Mouse (Mus musculus) gastrocnemius, postnatal 4 days (tissue): ENCODE measurements around the gene Hmbs. TPM values are rescaled to one million over a fixed set of nuclear protein-coding genes. Genes with fewer than 3 reads are reported as not detected.
"Not testable (repeated sequence)": the region's sequence is repeated elsewhere in the genome, so short reads cannot be mapped to it uniquely, and the experiment has no call there.

Experiments
- DNase-seq, 2 experiments: peaks; one replicate each; pipeline ENCODE4 v3.0.0; 2021 to 2022; ENCODE audit warnings: low spot score in 2 of 2, mixed read lengths in 2 of 2
- total RNA-seq, 2 experiments: library from RNA; stranded (reverse); gene quantifications; 2 replicates each; pipeline ENCODE4 v1.2.3; 2021

Hmbs gene
- total RNA-seq, 2 experiments from 2014 or later = 33.7 to 34.0 TPM

- not testable (repeated sequence) for DNase-seq
These were observed 18.8 kb downstream of the Hmbs start for GRCm38 (mm10) chr9:44325032-44325767.

DNA sequence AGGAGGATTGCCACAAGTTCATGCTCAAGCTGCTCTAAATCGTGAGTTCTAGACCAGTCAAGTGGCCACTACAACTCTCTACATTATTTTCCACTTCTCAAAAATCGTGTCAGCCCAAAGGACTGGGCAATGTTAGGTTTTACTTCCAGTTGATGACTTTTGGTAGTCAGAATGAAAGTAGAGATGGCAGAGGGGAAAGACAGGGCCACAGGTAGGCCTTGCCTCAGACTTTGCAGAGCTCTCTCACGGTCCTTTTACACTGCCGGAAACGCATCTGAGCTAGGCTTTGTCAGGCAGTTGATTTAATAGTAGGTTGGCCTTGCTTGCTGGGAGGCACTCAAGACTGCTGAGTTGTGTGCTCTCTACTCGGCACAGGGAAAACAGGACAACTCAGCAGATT, 19.9 kb downstream of the Hmbs start:
- DNase-seq = no peak

DNA sequence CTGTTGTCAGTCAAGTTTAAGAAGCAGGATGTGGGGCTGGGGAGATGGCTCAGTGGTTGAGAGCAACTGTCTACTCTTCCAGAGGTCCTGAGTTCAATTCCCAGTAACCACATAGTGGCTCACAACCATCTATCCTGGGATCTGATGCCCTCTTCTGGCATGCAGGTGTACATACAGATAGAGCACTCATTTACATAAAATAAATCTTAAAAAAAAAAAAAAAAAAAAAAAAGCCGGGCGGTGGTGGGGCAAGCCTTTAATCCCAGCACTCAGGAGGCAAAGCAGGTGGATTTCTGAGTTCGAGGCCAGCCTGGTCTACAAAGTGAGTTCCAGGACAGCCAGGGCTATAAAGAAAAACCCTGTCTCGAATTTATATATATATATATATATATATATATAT, 20.4 kb downstream of the Hmbs start:
- not testable (repeated sequence) for DNase-seq

DNA sequence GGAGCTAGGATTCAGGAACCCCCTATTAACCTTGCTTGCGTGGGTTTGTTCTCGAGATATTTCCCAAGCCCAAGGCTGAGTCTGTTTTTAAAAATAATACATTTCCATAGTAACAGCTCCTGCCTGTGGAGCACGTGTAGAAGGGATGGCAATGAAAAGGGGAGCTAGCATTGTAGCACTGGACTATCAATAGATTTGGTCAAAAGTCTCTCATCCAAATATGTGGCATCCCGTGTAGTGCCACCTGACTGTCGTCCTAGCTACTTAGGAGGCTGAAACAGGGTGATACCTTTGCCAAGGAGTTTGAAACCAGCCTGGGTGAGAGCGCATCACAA, 23.3 kb downstream of the Hmbs start:
- DNase-seq = no peak

DNA sequence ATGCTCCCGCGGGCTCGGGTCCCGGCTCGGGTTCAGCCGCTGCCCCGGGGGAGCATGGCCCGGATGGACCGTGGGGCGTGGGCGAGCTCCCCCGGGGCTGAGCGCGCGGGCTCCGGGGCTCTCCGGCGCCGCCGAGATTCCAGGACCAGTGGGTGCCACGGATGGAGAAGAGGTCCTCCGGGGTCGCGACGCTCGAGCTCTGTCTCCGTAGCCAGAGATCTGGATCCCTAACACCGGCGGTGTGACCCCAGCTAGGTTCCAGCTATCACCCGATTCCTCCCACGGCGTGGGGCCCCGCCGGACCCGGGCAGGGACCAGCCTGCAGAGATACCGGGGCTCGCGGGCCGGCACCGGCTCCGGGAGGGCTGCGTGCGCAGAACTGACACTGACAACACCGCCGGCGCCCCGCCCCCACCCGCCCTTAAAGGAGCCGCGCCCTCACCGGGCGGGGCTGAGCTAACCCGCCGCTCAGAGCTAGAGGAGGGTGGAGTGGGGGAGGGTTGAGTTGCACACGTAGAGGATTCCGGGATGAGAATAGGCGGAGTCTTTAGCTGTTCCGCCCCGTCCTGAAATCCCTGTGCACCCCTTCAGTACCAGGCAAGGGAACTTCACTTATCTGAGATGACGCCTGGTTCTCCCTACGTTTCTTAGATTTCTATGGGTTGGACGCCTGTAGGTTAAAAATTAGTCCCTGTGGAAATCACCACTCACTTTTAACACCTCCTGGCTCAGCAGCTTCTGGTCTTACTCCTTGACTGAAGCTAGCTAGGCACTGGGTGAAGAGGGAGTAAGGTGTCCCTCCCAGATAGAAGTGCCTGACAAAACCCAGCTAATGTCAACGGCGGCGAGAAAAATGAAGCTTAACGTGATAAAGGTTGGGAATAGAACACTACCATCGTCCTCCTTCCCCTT, 23.9 kb downstream of the Hmbs start, which contains the start of gene C2cd2l:
C2cd2l (minus strand) TSS at position 399 of the 912 bp plus-strand sequence.
- DNase-seq = peak; percentile 73 to 89

DNA sequence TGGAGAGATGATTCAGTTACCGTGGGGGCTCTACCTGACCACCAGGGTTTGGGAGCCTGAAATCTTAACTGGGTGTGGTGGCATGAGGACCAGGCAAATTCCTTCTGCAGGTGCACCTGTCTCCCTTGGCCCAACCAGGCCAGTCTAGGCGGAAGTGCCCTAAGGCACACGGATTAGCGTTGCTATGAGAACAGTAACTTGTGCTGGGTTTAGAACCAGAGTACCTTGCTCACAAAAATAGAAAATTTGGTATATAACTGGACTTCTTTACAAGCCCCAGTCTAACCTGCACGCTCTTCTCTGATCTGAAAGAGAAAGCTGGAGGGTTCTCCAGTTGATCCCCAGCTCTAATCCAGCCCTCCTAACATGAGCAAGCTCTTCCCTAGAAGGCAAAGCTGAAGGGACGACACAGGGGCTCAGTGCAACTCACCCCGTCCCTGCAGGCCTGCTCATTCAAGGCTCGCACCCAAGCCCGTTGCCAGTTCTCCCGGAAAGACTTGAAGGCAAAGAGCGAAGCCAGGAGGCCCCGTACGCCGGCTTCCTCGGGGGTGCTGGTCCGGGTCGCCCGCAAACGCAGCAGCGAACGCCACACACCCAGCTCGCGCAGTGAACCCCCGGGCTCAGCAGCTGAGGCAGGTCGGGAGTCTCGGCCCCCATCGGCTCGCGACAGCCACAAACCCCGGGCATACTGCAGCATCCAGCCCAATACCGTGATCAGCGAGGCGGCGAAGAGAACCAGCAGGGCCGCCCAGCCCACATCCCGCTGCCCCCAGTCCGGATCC, 24.7 kb downstream of the Hmbs start:
- no peak for DNase-seq

- no peak for DNase-seq
These were observed 25.3 kb downstream of the Hmbs start for GRCm38 (mm10) chr9:44318826-44319095.

GRCm38 (mm10) chr9:44318076-44318825, 25.8 kb downstream of the Hmbs start:
- no peak for DNase-seq

GRCm38 (mm10) chr9:44317452-44317851, 26.6 kb downstream of the Hmbs start:
- no peak for DNase-seq

DNA sequence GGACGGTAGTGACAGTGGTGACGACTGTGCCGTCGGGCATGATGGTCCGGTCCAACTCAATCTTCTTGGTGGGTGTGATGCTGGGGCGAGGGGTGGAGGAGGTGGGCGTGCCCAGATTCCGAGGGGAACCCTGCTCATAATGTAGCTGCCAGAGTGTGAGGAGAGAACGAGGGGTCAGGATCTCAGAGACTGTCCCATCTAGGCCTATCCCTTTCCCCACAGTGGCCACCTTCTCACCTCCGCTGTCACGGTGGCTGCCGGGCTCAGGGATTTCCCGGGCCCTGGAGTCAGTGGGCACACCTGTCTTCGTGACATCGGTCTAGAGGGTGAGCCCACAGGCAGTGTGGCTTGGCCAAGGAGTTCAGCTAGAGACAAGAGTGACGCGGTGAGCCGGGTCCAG, 29.1 kb downstream of the Hmbs start:
- no peak for DNase-seq

DNA sequence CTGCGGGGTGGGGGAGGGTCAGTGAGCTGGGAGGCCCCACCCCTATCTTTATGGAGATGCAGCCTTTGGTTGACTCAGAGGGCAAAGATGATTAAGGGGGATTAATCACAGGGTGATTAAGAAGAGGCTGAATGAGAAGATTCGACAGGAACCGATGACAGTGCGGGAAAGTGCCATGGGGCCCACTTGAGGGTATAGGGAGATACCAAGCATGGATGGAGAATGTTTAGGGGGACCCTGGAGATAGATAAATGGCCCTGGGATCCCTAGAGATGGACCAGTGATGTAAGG, 29.8 kb downstream of the Hmbs start:
- DNase-seq = no peak

DNA sequence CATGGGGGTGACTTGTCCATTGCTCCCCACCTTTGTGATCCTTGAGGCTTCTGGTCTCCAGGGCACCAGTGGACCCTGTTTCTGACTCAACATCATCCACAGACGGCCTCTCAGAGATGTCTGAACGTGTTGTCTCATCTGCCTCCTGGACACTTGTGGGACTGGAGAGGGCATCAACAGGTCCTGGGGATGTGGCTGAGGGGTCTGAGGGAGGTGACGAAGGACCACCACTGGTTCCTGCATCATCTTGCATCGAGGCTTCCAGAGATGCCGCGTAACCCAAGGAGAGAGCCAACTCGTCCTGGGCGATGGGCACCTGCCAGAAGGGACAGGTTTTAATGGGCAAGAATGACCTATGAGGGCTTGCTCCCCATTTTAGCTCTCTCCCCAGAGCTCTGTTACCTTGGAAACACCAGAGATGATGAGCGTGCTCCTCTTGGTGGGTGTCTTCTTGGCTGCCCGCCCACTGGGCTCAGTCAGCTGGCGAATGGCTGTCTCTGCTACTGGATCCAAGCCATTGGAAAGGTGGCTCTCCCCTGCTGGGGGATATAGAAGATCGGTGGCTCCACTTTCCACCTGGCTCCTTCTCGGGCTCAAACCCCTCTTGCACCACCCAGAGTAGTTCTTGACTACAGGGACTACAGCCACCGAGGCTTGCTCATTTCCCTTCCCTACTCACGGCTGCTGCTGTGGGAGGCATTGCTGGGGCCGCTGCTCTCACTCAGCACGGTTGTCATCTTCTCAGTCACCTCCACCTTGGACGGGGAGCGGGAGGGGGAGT, 30.4 kb downstream of the Hmbs start:
- no peak for DNase-seq

GRCm38 (mm10) chr9:44311136-44312134, 32.6 kb downstream of the Hmbs start:
- no peak for DNase-seq

DNA sequence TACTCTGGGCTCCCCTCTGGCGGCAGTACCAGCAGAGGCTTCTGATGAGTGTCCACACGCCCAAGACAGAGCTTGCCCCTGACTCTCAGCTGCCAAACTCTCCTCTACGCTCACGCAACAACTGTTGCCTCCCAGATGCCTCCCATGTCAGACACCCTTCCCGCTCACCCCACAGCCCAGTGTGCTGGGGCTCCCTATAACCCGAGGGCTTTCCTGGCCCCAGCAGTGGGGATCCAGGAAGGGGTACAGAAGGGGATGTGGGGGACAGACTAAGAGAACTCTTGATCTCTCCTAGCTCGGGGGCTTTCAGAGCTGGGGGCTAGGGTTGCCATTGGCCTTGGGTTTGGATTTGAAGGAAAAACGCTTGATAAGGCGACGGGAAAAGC, 33.3 kb downstream of the Hmbs start:
- DNase-seq = no peak

DNA sequence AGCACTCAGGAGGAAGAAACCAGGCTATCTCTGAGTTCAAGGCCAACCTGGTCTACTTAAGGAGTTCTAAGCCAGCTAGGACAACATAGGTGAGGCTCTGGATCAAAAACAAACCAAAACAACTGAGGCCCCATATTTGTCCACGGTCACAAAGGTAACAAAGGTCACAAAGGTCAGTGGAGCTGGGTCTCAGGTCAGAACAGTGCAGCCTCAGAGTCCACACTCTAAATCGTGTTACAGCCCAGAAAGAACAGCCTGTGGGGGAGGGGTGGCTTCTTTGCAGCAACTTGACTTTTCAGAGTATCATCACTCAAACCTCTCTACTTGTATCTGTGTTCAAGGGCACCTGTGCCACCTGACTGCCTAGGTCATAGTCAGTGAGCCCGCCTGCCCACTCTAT, 34.3 kb downstream of the Hmbs start:
- no peak for DNase-seq

DNA sequence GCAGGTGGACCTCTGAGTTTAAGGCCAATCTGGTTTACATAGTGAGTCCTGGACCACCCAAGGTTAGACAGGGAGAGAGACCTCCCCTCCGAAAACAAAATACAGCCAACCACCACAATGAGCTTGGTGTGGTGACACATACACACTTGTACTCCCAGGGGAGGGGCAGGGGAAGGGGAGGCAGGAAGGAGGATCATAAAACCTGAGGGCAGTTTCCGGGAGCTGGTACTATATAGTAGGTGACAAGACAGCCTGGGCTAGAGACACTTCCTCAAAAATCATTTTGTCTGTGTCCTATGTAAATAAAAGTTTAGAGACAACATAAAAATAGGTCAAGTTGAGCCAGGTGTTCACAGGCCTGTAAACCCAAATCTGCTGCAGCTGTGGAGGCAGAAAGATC, 36.8 kb downstream of the Hmbs start:
- no peak for DNase-seq

DNA sequence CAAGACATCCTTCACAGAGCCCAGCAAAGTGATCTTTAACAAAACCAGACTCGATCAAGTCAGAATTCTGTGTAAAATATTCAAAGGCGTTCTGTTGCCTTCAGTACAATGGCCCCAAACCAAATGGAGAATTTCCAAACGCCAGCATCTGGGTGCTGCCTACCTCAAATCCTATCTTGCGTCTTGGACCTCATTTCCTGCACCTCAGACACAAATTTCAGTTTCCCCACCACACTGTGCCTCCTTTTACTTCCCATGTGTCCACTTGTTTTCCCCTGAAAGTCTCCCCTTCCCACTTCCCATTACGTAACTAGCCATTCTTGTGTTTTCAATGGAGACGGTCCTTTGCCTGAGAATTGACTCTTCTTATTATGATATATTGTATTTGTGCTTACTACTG, 37.5 kb downstream of the Hmbs start:
- no peak for DNase-seq

- DNase-seq = peak; percentile 92 to 99
These were observed 38.5 kb downstream of the Hmbs start, which contains the start of gene Hinfp for GRCm38 (mm10) chr9:44305466-44306079. Gene Hinfp, minus strand, starts transcription at chr9:44305671.

DNA sequence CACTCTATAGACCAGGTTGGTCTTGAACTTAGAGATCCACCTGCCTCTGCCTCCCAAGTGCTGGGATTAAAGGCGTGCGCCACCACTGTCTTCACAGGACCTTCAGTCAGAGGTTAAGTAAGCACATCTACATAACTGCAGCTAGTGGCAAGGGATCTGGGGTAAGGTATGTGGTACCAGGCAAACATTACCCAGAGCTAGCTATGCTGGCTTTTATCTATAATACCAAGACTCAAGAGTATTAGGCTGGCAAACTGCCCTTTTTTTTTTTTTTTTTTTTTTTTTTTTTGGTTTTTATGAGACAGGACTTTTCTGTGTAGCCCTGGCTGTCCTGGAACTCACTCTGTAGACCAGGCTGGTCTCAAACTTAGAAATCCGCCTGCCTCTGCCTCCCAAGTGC, 44.0 kb downstream of the Hmbs start:
- not testable (repeated sequence) for DNase-seq
